In genomic region chr17:36989437-36989836, GRCm38 (mm10) we compare ENCODE assay signal across 9 mouse cellular contexts. TPM values are rescaled to one million over a fixed set of nuclear protein-coding genes. Genes with fewer than 3 reads are reported as not detected.
DNase-seq lines count a peak whose midpoint lies in the region; ATAC-seq and TF ChIP-seq lines count a peak whose summit lies in the region.
"Had no signal": no experiment of that assay in that cellular context is flagged by ENCODE, and none has a peak within 500 bp of the region (broad histone marks: within the 10 kb centered on the region; RNA-seq: fewer than 3 reads in every experiment).

TSS of gene H2-M5 (minus strand) at chr17:36989537.

- no peak for TF ChIP-seq POLR2A in limb, embryonic 14.5 days (IDR thresholded peaks at IDR 0.05; ENCODE audit: borderline replicate concordance, extremely low read depth, insufficient read depth, insufficient read length)

- no peak for TF ChIP-seq CTCF in stomach, postnatal 0 days (IDR thresholded peaks at IDR 0.05; ENCODE audit: low read depth)

- H3K27me3 ChIP-seq in heart, embryonic 14.5 days (ENCODE audit: control insufficient read depth, insufficient read depth, low read length): peaks cover 26% of the 10 kb centered on the region
- peaks cover 16% of the 10 kb centered on the region for H3K27me3 ChIP-seq in neural tube, embryonic 11.5 days (ENCODE audit: control insufficient read depth, insufficient read depth, low read length)
- peaks cover 22% of the 10 kb centered on the region for H3K27me3 ChIP-seq in limb, embryonic 14.5 days (ENCODE audit: control insufficient read depth, insufficient read depth, low read length)
- H3K27me3 ChIP-seq in stomach, postnatal 0 days (ENCODE audit: control insufficient read depth, insufficient read depth, low read length): no peaks in the 10 kb centered on the region

- no peak within 1 kb of the TSS; the same call in 1 of the 2 replicates for H3K9ac ChIP-seq in heart, embryonic 14.5 days (ENCODE audit: low read length)
- H3K9ac ChIP-seq in neural tube, embryonic 11.5 days (ENCODE audit: low read length): no peak within 1 kb of the TSS
- H3K9ac ChIP-seq in limb, embryonic 14.5 days (ENCODE audit: low read depth, low read length, severe bottlenecking): no peak within 1 kb of the TSS
- no peak within 1 kb of the TSS for H3K9ac ChIP-seq in stomach, postnatal 0 days (ENCODE audit: low read length)

- no peaks in the 10 kb centered on the region for H3K36me3 ChIP-seq in heart, embryonic 14.5 days (ENCODE audit: control insufficient read depth, insufficient read depth, low read length)
- H3K36me3 ChIP-seq in neural tube, embryonic 11.5 days (ENCODE audit: control insufficient read depth, insufficient read depth, low read length): no peaks in the 10 kb centered on the region
- no peaks in the 10 kb centered on the region for H3K36me3 ChIP-seq in limb, embryonic 14.5 days (ENCODE audit: control insufficient read depth, insufficient read depth, low read length)
- no peaks in the 10 kb centered on the region for H3K36me3 ChIP-seq in stomach, postnatal 0 days (ENCODE audit: control insufficient read depth, insufficient read depth, low read length)

- ATAC-seq in heart, embryonic 14.5 days (ENCODE audit: insufficient number of reproducible peaks, insufficient read depth, low FRiP score, low read depth): no peak
- ATAC-seq in neural tube, embryonic 11.5 days (ENCODE audit: insufficient read depth, low FRiP score, low TSS enrichment): no peak
- ATAC-seq in limb, embryonic 14.5 days (ENCODE audit: low FRiP score, low read depth): no peak
- no peak for ATAC-seq in stomach, postnatal 0 days (ENCODE audit: low FRiP score, low TSS enrichment)

- H3K9me3 ChIP-seq in heart, embryonic 14.5 days (ENCODE audit: control insufficient read depth, low read length): no peaks in the 10 kb centered on the region
- no peaks in the 10 kb centered on the region for H3K9me3 ChIP-seq in neural tube, embryonic 11.5 days (ENCODE audit: control insufficient read depth, low read length)
- H3K9me3 ChIP-seq in limb, embryonic 14.5 days (ENCODE audit: control insufficient read depth, low read length): no peaks in the 10 kb centered on the region
- H3K9me3 ChIP-seq in stomach, postnatal 0 days (ENCODE audit: control insufficient read depth, low read length): no peaks in the 10 kb centered on the region

- peak within 1 kb of the TSS; percentile 62 for H3K4me2 ChIP-seq in heart, embryonic 14.5 days (ENCODE audit: low read length)
- H3K4me2 ChIP-seq in neural tube, embryonic 11.5 days (ENCODE audit: low read depth): peak within 1 kb of the TSS; percentile 22; the same call in 1 of the 2 replicates
- H3K4me2 ChIP-seq in limb, embryonic 14.5 days (replicated peaks; ENCODE audit: low read depth, low read length, severe bottlenecking): 0 out of 2 replicates have a peak within 1 kb of the TSS, but pooled peaks have one; percentile 18
- 0 out of 2 replicates have a peak within 1 kb of the TSS, but pooled peaks have one; percentile 1 for H3K4me2 ChIP-seq in stomach, postnatal 0 days (replicated peaks; ENCODE audit: low read depth)

- peaks cover 0 to 7% of the 10 kb centered on the region in 2 experiments; a peak in 2 of 4 replicates for H3K4me1 ChIP-seq in heart, embryonic 14.5 days (ENCODE audit: control insufficient read depth in 2 of 2, insufficient read depth in 2 of 2, low read length in 2 of 2)
- H3K4me1 ChIP-seq in neural tube, embryonic 11.5 days (ENCODE audit: control insufficient read depth, insufficient read depth, low read length): 0 out of 2 replicates have a peak, but pooled peaks cover 3% of the 10 kb centered on the region
- H3K4me1 ChIP-seq in limb, embryonic 14.5 days (ENCODE audit: control insufficient read depth, insufficient read depth, low read length): no peaks in the 10 kb centered on the region
- H3K4me1 ChIP-seq in stomach, postnatal 0 days (replicated peaks; ENCODE audit: control insufficient read depth, insufficient read depth): 0 out of 2 replicates have a peak, but pooled peaks cover 2% of the 10 kb centered on the region

- no peak for TF ChIP-seq EP300 in stomach, postnatal 0 days (optimal IDR thresholded peaks at IDR 0.05)

- no peak for DNase-seq in heart, adult 11 months
- no peak for DNase-seq in neural tube, embryonic 11.5 days (ENCODE audit: low spot score)
- no peak for DNase-seq in neural tube, embryonic 10.5 days (ENCODE audit: extremely low spot score, low spot score)
- no peak for DNase-seq in limb, embryonic 14.5 days (ENCODE audit: low spot score)
- DNase-seq in stomach, postnatal 0 days (ENCODE audit: low spot score): no peak
- DNase-seq in thymus, postnatal 25 days: no peak
- no peak for DNase-seq in spleen, postnatal 10 days (ENCODE audit: low spot score in 2 of 2)
- DNase-seq: thymus, adult 2 months had no signal

- WGBS in heart, embryonic 14.5 days: 27% methylated on average over 5 of the region's 5 CpGs
- 32% methylated on average over 5 of the region's 5 CpGs for WGBS in neural tube, embryonic 11.5 days
- 28% methylated on average over 5 of the region's 5 CpGs for WGBS in limb, embryonic 14.5 days
- 32% methylated on average over 5 of the region's 5 CpGs for WGBS in stomach, postnatal 0 days

- no peak within 1 kb of the TSS for H3K27ac ChIP-seq in heart, embryonic 14.5 days (replicated peaks in 1 of 2; ENCODE audit: control insufficient read depth in 1 of 2, insufficient read depth in 1 of 2, low read depth in 2 of 2, low read length in 2 of 2)
- H3K27ac ChIP-seq in neural tube, embryonic 11.5 days (ENCODE audit: low read depth, low read length): no peak within 1 kb of the TSS
- no peak within 1 kb of the TSS for H3K27ac ChIP-seq in limb, embryonic 14.5 days (replicated peaks; ENCODE audit: low read depth, low read length)
- H3K27ac ChIP-seq in stomach, postnatal 0 days (replicated peaks): no peak within 1 kb of the TSS

- peak within 1 kb of the TSS; percentile 23 to 25 for H3K4me3 ChIP-seq in heart, embryonic 14.5 days (ENCODE audit: control insufficient read depth in 1 of 2, insufficient read depth in 1 of 2, low read depth in 1 of 2, low read length in 2 of 2)
- H3K4me3 ChIP-seq in neural tube, embryonic 11.5 days (ENCODE audit: low read depth, low read length): no peak within 1 kb of the TSS
- H3K4me3 ChIP-seq in limb, embryonic 14.5 days (replicated peaks; ENCODE audit: low read length): peak within 1 kb of the TSS; percentile 10; the same call in 1 of the 2 replicates
- no peak within 1 kb of the TSS for H3K4me3 ChIP-seq in stomach, postnatal 0 days (ENCODE audit: low read depth, low read length)

RNA-seq across cellular contexts. Expression of gene H2-M5, which starts in this region (rescaled TPM):
- polyA plus RNA-seq in heart, embryonic 14.5 days (2014; fragmentation: Nextera tagmentation; extraction: Ambion mirVana): 0.23 and 0.75 TPM in 2 replicates
- polyA plus RNA-seq in neural tube, embryonic 11.5 days (2014; fragmentation: Nextera tagmentation; extraction: Ambion mirVana): 0.59 and 1.1 TPM in 2 replicates
- polyA plus RNA-seq in limb, embryonic 14.5 days (2012; rRNA removed): 6.3 and 7.4 TPM in 2 replicates
- 0.29 and 0.61 TPM in 2 replicates for polyA plus RNA-seq in limb, embryonic 14.5 days (2014; fragmentation: Nextera tagmentation; extraction: Ambion mirVana)
- polyA plus RNA-seq in stomach, postnatal 0 days (2015; fragmentation: Nextera tagmentation; extraction: Ambion mirVana): 0.05 and 0.08 TPM in 2 replicates

Comparison
In these comparisons a context has a peak if more than half of its experiments do, and no peak if none do; other contexts are left out.
1. H3K4me2 ChIP-seq: peak in every context shown above with its lines; median percentile 62 in heart, embryonic 14.5 days; 22 in neural tube, embryonic 11.5 days; 18 in limb, embryonic 14.5 days; 1 in stomach, postnatal 0 days.
2. H3K4me3 ChIP-seq: peak in heart, embryonic 14.5 days (2 of 2) and limb, embryonic 14.5 days (single experiment); none in neural tube, embryonic 11.5 days (single experiment) and stomach, postnatal 0 days (single experiment).